Mouse (Mus musculus) left cerebral cortex, postnatal 14 days (tissue): ENCODE measurements around the gene Dhx36. TPM values are rescaled to one million over a fixed set of nuclear protein-coding genes. Genes with fewer than 3 reads are reported as not detected.

Experiments
- DNase-seq, 2 experiments: peaks; one replicate each; pipeline ENCODE4 v3.0.0; 2021 to 2022; ENCODE audit warnings: low spot score in 2 of 2, mixed read lengths in 1 of 2
- intact Hi-C: fragments of 180-260 bp; cut with DNase I; formaldehyde crosslinking; loops from one replicate; pipeline ENCODE4 v1.15.1; 2025
- long read RNA-seq, 2 experiments: library from polyadenylated mRNA; stranded (forward); transcript quantifications; one replicate each; pipeline ENCODE4 v2.0.0; 2021
- total RNA-seq, 2 experiments: library from RNA; stranded (reverse); gene quantifications; 2 replicates each; pipeline ENCODE4 v1.2.3; 2021

The Dhx36 gene
- total RNA-seq = 10 to 100 TPM; 54.1 to 55.9 TPM
- long read RNA-seq, experiment 1, full-length matches to known transcripts = 55 of 73 reads
- long read RNA-seq, experiment 1, partial matches to known transcripts = 7 of 73 reads
- long read RNA-seq, experiment 1, other reads (novel, unspliced or antisense) = 11 of 73 reads
- long read RNA-seq, experiment 2, full-length matches to known transcripts = 51 of 64 reads
- long read RNA-seq, experiment 2, partial matches to known transcripts = 3 of 64 reads
- long read RNA-seq, experiment 2, other reads (novel, unspliced or antisense) = 10 of 64 reads

GRCm38 (mm10) chr3:62506488-62507205 is at the start of gene Dhx36:
Dhx36 (minus strand) TSS chr3:62507004.
- peak; percentile 99 for DNase-seq
- intact Hi-C loops = no loop called here

GRCm38 (mm10) chr3:62527593-62527992 is 20.8 kb upstream of the Dhx36 start:
- no peak for DNase-seq
- intact Hi-C loops = loop anchor here (2.0 to 10.0 kb wide), 2 partner anchors 333 to 1337 kb away; no protein-coding TSS in a partner anchor

- peak; percentile 55 to 72 for DNase-seq
- intact Hi-C loops = loop anchor here (2.0 to 10.0 kb wide), 2 partner anchors 334 to 1338 kb away; no protein-coding TSS in a partner anchor
Measured at GRCm38 (mm10) chr3:62527160-62527559, 20.4 kb upstream of the Dhx36 start.

GRCm38 (mm10) chr3:62507206-62507647 is 423 bp upstream of the Dhx36 start:
- intact Hi-C loops = no loop called here
- no peak for DNase-seq

- intact Hi-C loops = no loop called here
Measured at GRCm38 (mm10) chr3:62505166-62505900, 1.5 kb downstream of the Dhx36 start.

GRCm38 (mm10) chr3:62499327-62499726 is 7.5 kb downstream of the Dhx36 start:
- intact Hi-C loops = no loop called here
- no peak for DNase-seq

More at GRCm38 (mm10) chr3:62505166-62505900, 1.5 kb downstream of the Dhx36 start:
- DNase-seq = no peak

GRCm38 (mm10) chr3:62492568-62492967 is 14.2 kb downstream of the Dhx36 start:
- intact Hi-C loops = no loop called here
- no peak for DNase-seq

GRCm38 (mm10) chr3:62484340-62484739 is 22.5 kb downstream of the Dhx36 start:
- intact Hi-C loops = no loop called here
- DNase-seq = no peak

GRCm38 (mm10) chr3:62470179-62470578 is 36.6 kb downstream of the Dhx36 start:
- DNase-seq = no peak
- intact Hi-C loops = no loop called here

GRCm38 (mm10) chr3:62464276-62464675 is 42.5 kb downstream of the Dhx36 start:
- intact Hi-C loops = no loop called here

GRCm38 (mm10) chr3:62459483-62459882 is 47.3 kb downstream of the Dhx36 start:
- no peak for DNase-seq

More at GRCm38 (mm10) chr3:62464276-62464675, 42.5 kb downstream of the Dhx36 start:
- no peak for DNase-seq

GRCm38 (mm10) chr3:62458284-62459013 is 48.4 kb downstream of the Dhx36 start:
- intact Hi-C loops = loop anchor here (5.0 kb wide), 2 partner anchors 241 to 1211 kb away; no protein-coding TSS in a partner anchor
- peak; percentile 78 to 80 for DNase-seq

More at GRCm38 (mm10) chr3:62459483-62459882, 47.3 kb downstream of the Dhx36 start:
- intact Hi-C loops = loop anchor here (5.0 kb wide), 2 partner anchors 242 to 1212 kb away; no protein-coding TSS in a partner anchor

- intact Hi-C loops = loop anchor here (5.0 kb wide), 2 partner anchors 239 to 1209 kb away; no protein-coding TSS in a partner anchor
- peak; percentile 35 to 67 for DNase-seq
Measured at GRCm38 (mm10) chr3:62455854-62456253, 51.0 kb downstream of the Dhx36 start.

GRCm38 (mm10) chr3:62454096-62454495 is 52.7 kb downstream of the Dhx36 start:
- intact Hi-C loops = loop anchor here (5.0 kb wide), 1 partner anchor 112 kb away; no protein-coding TSS in a partner anchor
- DNase-seq = no peak

- intact Hi-C loops = loop anchor here (5.0 kb wide), 1 partner anchor 111 kb away; no protein-coding TSS in a partner anchor
- DNase-seq = no peak
Measured at GRCm38 (mm10) chr3:62452961-62453360, 53.8 kb downstream of the Dhx36 start.

GRCm38 (mm10) chr3:62449871-62450496 is 56.8 kb downstream of the Dhx36 start:
- intact Hi-C loops = loop anchor here (5.0 kb wide), 1 partner anchor 108 kb away; no protein-coding TSS in a partner anchor

GRCm38 (mm10) chr3:62447151-62447550 is 59.7 kb downstream of the Dhx36 start:
- intact Hi-C loops = no loop called here
- DNase-seq = no peak

More at GRCm38 (mm10) chr3:62449871-62450496, 56.8 kb downstream of the Dhx36 start:
- no peak for DNase-seq

- DNase-seq = no peak
- intact Hi-C loops = no loop called here
Measured at GRCm38 (mm10) chr3:62446271-62446670, 60.5 kb downstream of the Dhx36 start.
